Mouse (Mus musculus) ES-E14 (cell line): ENCODE data around the gene Racgap1.

Experiments used
- CHD2 ChIP-seq: IDR thresholded peaks from 2 replicates; pipeline ENCODE4 v1.6.1; 2014; ENCODE audit warnings: mild to moderate bottlenecking, low read depth, low read length, inconsistent platforms
- ZNF384 ChIP-seq: IDR thresholded peaks from 2 replicates; pipeline ENCODE4 v1.6.1; 2012; ENCODE audit warnings: low read depth, low read length, inconsistent platforms

DNA sequence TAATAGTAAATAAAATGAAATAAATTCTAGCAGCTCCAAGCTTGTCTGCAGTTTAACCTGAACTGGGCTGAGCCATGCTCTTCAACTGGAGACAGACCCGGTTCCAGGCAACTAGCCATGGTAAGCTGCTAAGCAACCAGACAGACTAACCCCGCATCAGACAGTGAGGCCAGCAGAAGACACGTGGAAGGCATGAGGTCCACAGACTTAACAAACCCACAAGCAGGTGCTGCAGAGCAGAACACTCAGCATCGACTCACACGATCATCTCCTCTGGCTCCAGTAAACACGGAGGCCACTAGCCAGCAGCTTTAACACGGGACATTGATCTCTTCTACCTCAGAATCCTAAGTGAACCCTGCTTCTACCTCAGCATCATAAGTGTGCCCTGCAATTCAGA, 6.7 kb downstream of the Racgap1 start:
- TF ChIP-seq ZNF384 (no peak), CHD2 (no peak)
